Mouse (Mus musculus) bone marrow macrophage, adult 2 months (primary cell): ENCODE results near the gene Bola3. TPM values are rescaled to one million over a fixed set of nuclear protein-coding genes. Genes with fewer than 3 reads are reported as not detected.

ENCODE experiments used
- H3K27ac ChIP-seq: 2 replicates; pipeline ENCODE4 v1.5.1; 2012; ENCODE audit warnings: low read depth, low read length; ENCODE audit not compliant: insufficient read depth
- H3K4me1 ChIP-seq: 2 replicates; pipeline ENCODE4 v1.6.1; 2012; ENCODE audit warnings: low read length; ENCODE audit not compliant: control insufficient read depth, insufficient read depth
- H3K4me3 ChIP-seq: 2 replicates; pipeline ENCODE4 v1.5.1; 2012; ENCODE audit warnings: mild to moderate bottlenecking, low read length, moderate library complexity; ENCODE audit not compliant: insufficient read depth
- CTCF ChIP-seq: IDR thresholded peaks from 2 replicates; pipeline ENCODE4 v1.5.1; 2012; ENCODE audit warnings: low read depth, mild to moderate bottlenecking, low read length, moderate library complexity
- POLR2A ChIP-seq: IDR thresholded peaks from 2 replicates; pipeline ENCODE4 v1.6.1; 2012; ENCODE audit warnings: mild to moderate bottlenecking, low read depth, low read length, borderline replicate concordance
- polyA plus RNA-seq: library from polyadenylated mRNA; stranded (reverse); fragments of >200 nt; gene quantifications from 2 replicates; pipeline ENCODE4 v1.2.4, GENCODE M21; 2012; ENCODE audit not compliant: missing spikeins, insufficient read depth, insufficient read length

Gene Bola3
- polyA plus RNA-seq, 1 experiment = 35.7 TPM

DNA sequence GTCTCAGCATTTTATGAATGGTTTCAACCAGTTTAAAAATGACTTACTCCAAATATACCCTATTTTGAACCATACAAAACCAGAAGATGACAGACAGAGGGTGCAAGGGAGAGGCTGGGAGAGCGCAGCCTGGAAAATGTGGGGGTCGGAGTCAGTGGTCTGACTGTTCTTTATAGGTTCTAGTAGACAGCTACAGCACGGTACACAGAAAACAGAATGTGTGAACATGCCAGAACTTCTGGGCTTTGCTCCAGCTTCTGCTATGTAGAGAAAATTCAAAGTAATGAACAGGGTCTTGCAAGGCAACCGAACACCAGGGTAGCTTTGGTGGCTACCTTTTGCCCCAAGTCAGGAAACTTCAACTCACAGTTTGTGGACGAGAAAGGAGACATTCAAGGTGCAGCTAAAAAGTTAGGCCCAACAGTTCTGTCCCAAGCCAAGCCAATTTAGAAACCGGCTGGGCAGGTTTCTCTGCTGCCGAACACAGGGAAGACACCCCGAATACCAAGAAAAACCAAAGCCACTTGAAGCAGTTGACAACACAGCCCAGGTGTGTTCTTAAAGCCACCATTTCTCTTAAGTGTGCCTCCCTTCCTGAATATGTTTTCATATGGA lies 43.3 kb downstream of the Bola3 start:
- Histone ChIP-seq H3K27ac (no peak overlapping the region), H3K4me3 (no peak overlapping the region), H3K4me1 (no peaks in the 10 kb centered on the region)
- no peak for TF ChIP-seq CTCF
- no peak for TF ChIP-seq POLR2A

DNA sequence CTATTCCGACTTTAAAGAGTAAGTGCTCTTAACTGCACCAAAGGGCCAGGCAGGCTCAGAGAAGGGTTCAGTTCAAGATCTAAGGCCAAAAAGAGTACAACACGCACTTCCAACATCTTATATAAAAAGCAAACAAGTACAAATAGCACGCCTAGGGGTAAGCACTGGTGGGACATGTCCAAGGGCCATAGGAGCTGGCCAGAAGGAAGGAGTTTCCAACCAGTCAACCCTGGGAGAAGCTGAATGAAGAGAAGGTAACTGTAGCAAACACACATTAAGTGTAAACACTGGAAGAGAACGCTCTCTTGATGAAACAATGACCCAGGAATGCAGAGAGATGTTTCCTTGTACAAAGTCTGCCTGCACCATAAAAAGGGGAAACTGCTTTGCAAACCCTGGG lies 45.2 kb downstream of the Bola3 start:
- TF ChIP-seq CTCF (no peak), POLR2A (no peak)
- Histone ChIP-seq H3K4me1 (no peaks in the 10 kb centered on the region), H3K4me3 (no peak overlapping the region), H3K27ac (no peak overlapping the region)

DNA sequence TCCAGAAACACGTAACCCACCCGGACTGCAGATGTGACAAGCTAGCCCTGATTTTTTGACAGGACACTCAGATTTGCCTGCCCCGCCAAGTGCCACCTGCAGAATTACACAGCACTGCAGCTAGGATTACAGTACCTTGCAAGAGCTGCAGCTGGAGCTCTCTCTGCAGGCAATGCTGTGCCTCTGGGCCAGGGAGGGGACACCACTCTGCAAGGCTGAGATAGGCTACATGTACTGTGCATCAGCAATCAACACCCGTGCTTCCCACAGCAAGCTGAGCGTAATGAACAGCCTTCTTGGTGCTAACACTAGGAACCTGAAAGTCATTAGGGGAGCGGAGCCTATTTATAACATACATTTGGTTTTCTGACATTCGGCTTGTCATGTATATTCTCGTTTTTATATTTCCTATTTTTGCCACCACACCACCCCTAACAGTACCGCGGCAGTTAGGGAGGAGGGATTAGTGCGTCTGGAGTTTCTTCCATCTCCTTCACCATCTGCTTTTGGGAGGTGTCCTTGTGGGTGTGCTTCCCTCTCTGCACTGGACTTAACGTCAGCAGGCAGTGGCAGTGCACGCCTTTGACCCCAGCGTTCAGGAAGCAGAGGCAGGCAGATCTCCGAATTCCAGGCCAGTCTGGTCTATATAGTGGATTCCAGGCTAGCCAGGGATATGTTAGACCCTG lies 46.7 kb downstream of the Bola3 start:
- no peaks in the 10 kb centered on the region for H3K4me1 ChIP-seq
- no peak overlapping the region for H3K4me3 ChIP-seq
- no peak for TF ChIP-seq POLR2A
- TF ChIP-seq CTCF = no peak
- H3K27ac ChIP-seq = no peak overlapping the region

GRCm38 (mm10) chr6:83396711-83397110 lies 47.8 kb downstream of the Bola3 start:
- Histone ChIP-seq H3K4me3 (no peak overlapping the region), H3K4me1 (no peaks in the 10 kb centered on the region), H3K27ac (no peak overlapping the region)
- TF ChIP-seq POLR2A = no peak
- TF ChIP-seq CTCF = no peak

DNA sequence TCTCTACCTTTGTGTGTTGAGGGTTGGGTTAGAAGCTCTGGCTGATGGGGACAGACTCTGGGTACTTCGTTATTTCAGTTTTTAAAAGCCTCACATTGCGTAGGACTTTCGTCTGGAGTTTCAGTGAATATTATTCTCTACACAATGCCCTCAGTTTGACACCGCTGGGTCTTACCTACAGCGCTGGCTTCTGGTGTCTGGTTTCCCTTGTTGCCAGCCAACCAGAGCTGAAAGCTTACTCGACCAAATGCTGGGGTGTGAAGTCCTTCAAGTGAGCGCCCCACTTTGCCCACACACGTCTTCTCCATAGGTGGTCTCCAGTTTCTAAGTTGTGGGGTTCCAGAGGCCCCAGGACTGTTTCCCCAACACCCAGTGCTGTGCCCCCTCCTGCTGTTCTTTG lies 48.8 kb downstream of the Bola3 start:
- TF ChIP-seq CTCF (no peak), POLR2A (no peak)
- no peak overlapping the region for H3K27ac ChIP-seq
- no peaks in the 10 kb centered on the region for H3K4me1 ChIP-seq
- no peak overlapping the region for H3K4me3 ChIP-seq

DNA sequence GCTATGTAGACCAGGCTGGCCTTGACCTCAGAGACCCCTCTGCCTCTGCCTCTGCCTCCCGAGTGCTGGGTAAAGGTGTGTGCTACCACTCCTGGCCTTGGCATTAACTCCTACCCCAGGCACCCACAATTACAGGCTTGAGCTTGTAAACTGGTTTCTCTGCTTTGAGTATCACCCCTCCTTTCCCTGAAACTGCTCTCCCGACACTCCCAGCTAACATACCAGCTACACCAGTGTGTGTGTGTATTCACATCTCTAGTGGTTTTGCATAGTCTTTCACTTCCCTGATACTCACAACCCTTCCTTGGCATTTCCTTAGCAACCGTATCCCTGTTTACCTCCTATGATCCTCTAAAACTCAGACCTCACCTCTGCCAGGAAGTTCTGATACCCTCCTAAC lies 50.8 kb downstream of the Bola3 start:
- no peak for TF ChIP-seq CTCF
- TF ChIP-seq POLR2A = no peak
- no peak overlapping the region for H3K4me3 ChIP-seq

GRCm38 (mm10) chr6:83403481-83403880 lies 54.5 kb downstream of the Bola3 start:
- H3K4me1 ChIP-seq = no peaks in the 10 kb centered on the region
- no peak overlapping the region for H3K27ac ChIP-seq
- no peak overlapping the region for H3K4me3 ChIP-seq
- TF ChIP-seq CTCF (no peak), POLR2A (no peak)

More for the DNA sequence above, 50.8 kb downstream of the Bola3 start:
- no peak overlapping the region for H3K27ac ChIP-seq
- H3K4me1 ChIP-seq = no peaks in the 10 kb centered on the region

DNA sequence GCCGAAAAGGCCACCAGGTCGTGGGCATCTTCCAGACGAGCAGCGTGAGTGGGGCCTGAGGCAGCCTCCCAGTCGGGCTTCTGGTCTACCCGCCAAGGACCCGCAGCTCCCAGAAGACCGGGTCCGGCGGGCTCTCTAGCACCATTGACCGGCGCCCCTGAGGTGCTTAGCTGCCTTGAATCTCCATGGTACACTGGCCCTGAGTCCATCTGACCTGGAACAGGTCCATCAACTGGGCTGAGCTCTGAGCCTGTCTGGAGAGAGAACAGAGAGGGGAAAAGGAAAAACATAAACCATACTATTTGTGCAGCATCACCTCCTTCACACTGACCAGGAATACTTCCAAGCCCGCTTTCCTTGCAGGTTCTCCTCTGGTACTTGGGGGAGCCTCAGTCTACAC lies 55.6 kb downstream of the Bola3 start:
- Histone ChIP-seq H3K4me1 (no peaks in the 10 kb centered on the region), H3K4me3 (no peak overlapping the region), H3K27ac (no peak overlapping the region)
- TF ChIP-seq POLR2A (no peak), CTCF (no peak)

- TF ChIP-seq CTCF (no peak), POLR2A (no peak)
- H3K27ac ChIP-seq = no peak overlapping the region
- no peaks in the 10 kb centered on the region for H3K4me1 ChIP-seq
- no peak overlapping the region for H3K4me3 ChIP-seq
Measured at GRCm38 (mm10) chr6:83405511-83406064, 56.6 kb downstream of the Bola3 start.

- H3K4me1 ChIP-seq = peaks cover 12% of the 10 kb centered on the region
Measured at GRCm38 (mm10) chr6:83408510-83408909, 59.6 kb downstream of the Bola3 start.

More at GRCm38 (mm10) chr6:83408510-83408909, 59.6 kb downstream of the Bola3 start:
- no peak overlapping the region for H3K27ac ChIP-seq
- H3K4me3 ChIP-seq = no peak overlapping the region
- TF ChIP-seq POLR2A = no peak
- no peak for TF ChIP-seq CTCF

Other genes starting within 250 kb of the Bola3 start
- 3.2 and 6.1 TPM in 2 replicates for gene Ccdc142, start 247.5 kb upstream of the Bola3 start, polyA plus RNA-seq
- gene Gm42688, start 247.5 kb upstream of the Bola3 start, polyA plus RNA-seq = 5.5 and 6.1 TPM in 2 replicates
- 26.5 and 26.9 TPM in 2 replicates for gene Mrpl53, start 240.1 kb upstream of the Bola3 start, polyA plus RNA-seq
- gene Mogs, start 233.7 kb upstream of the Bola3 start, polyA plus RNA-seq = 16.1 and 17.1 TPM in 2 replicates
- gene Wbp1, start 227.6 kb upstream of the Bola3 start, polyA plus RNA-seq = 20.3 and 27.1 TPM in 2 replicates
- 25.1 and 26.8 TPM in 2 replicates for gene Ino80b, start 223.7 kb upstream of the Bola3 start, polyA plus RNA-seq
- gene Rtkn, start 213.7 kb upstream of the Bola3 start, polyA plus RNA-seq = 1.4 and 1.8 TPM in 2 replicates
- 1.5 and 3.5 TPM in 2 replicates for gene Wdr54, start 192.8 kb upstream of the Bola3 start, polyA plus RNA-seq
- gene 1700003E16Rik, start 192.7 kb upstream of the Bola3 start, polyA plus RNA-seq = not detected in 2 replicates
- 87.2 and 98.2 TPM in 2 replicates for gene Dctn1, start 183.2 kb upstream of the Bola3 start, polyA plus RNA-seq
- 0.55 TPM in 1 of 2 replicates, not detected in the other for gene Slc4a5, start 129.3 kb upstream of the Bola3 start, polyA plus RNA-seq
- 21.1 and 28.1 TPM in 2 replicates for gene Mthfd2, start 23.2 kb upstream of the Bola3 start, polyA plus RNA-seq
- gene Mob1a, start 23.1 kb upstream of the Bola3 start, polyA plus RNA-seq = 166 and 182 TPM in 2 replicates
- 46.8 and 46.9 TPM in 2 replicates for gene Tet3, start 109.9 kb downstream of the Bola3 start, polyA plus RNA-seq
- gene Dguok, start 157.8 kb downstream of the Bola3 start, polyA plus RNA-seq = 61.5 and 63.2 TPM in 2 replicates
- 4.6 and 4.7 TPM in 2 replicates for gene Actg2, start 187.1 kb downstream of the Bola3 start, polyA plus RNA-seq
- gene Stambp, start 223.6 kb downstream of the Bola3 start, polyA plus RNA-seq = 28.8 and 36.4 TPM in 2 replicates